Mouse (Mus musculus): ENCODE measurements around the gene Gm29427. TPM values are rescaled to one million over a fixed set of nuclear protein-coding genes. Genes with fewer than 3 reads are reported as not detected.
"Not testable (repeated sequence)": the region's sequence is repeated elsewhere in the genome, so short reads cannot be mapped to it uniquely, and the experiment has no call there.

Gene Gm29427
- total and polyA plus RNA-seq, 2 experiments from 2014 or later: 0.43 TPM; not detected in 1

GRCm38 (mm10) chr1:130661454-130661853 lies 54.1 kb downstream of the Gm29427 start, which contains the start of gene C4bp:
C4bp (minus strand) TSS chr1:130661632.
- no peaks in the 10 kb centered on the region for H3K9me3 ChIP-seq (ENCODE audit: low read length)
- DNase-seq (no peak), ATAC-seq (no peak)
- TF ChIP-seq CTCF (IDR thresholded peaks at IDR 0.05; ENCODE audit: low read depth): no peak
- no peak within 1 kb of the TSS for H3K27ac ChIP-seq (ENCODE audit: low read depth, low read length)
- no peaks in the 10 kb centered on the region for H3K4me1 ChIP-seq (ENCODE audit: insufficient read depth)
- H3K36me3 ChIP-seq (ENCODE audit: insufficient read depth): no peaks in the 10 kb centered on the region
- WGBS: 97% methylated on average over 3 of the region's 3 CpGs
- H3K9ac ChIP-seq: no peak within 1 kb of the TSS
- H3K27me3 ChIP-seq (ENCODE audit: insufficient read depth, low read length): no peaks in the 10 kb centered on the region
- H3K4me3 ChIP-seq (ENCODE audit: low read depth, low read length): no peak within 1 kb of the TSS
- H3K4me2 ChIP-seq (ENCODE audit: low read depth): no peak within 1 kb of the TSS

- not testable (repeated sequence) for H3K4me1 ChIP-seq (ENCODE audit: insufficient read depth); H3K9me3 ChIP-seq (ENCODE audit: low read length); ATAC-seq; H3K4me3 ChIP-seq (ENCODE audit: low read depth, low read length); H3K27ac ChIP-seq (ENCODE audit: low read depth, low read length); H3K4me2 ChIP-seq (ENCODE audit: low read depth); H3K27me3 ChIP-seq (ENCODE audit: insufficient read depth, low read length); DNase-seq; H3K9ac ChIP-seq; H3K36me3 ChIP-seq (ENCODE audit: insufficient read depth)
- WGBS: 57% methylated on average over 5 of the region's 5 CpGs
Observed at GRCm38 (mm10) chr1:130659641-130660040, 56.0 kb downstream of the Gm29427 start.

GRCm38 (mm10) chr1:130644103-130644502 lies 71.5 kb downstream of the Gm29427 start:
- DNase-seq (no peak), ATAC-seq (no peak)
- H3K36me3 ChIP-seq (ENCODE audit: insufficient read depth): no peaks in the 10 kb centered on the region
- H3K4me1 ChIP-seq (ENCODE audit: insufficient read depth): no peaks in the 10 kb centered on the region
- no peak overlapping the region for H3K4me3 ChIP-seq (ENCODE audit: low read depth, low read length)
- TF ChIP-seq CTCF (IDR thresholded peaks at IDR 0.05; ENCODE audit: low read depth): no peak
- WGBS: 38% methylated on average over 4 of the region's 4 CpGs
- no peak overlapping the region for H3K27ac ChIP-seq (ENCODE audit: low read depth, low read length)
- no peak overlapping the region for H3K9ac ChIP-seq
- H3K27me3 ChIP-seq (ENCODE audit: insufficient read depth, low read length): no peaks in the 10 kb centered on the region
- no peak overlapping the region for H3K4me2 ChIP-seq (ENCODE audit: low read depth)
- H3K9me3 ChIP-seq (ENCODE audit: low read length): no peaks in the 10 kb centered on the region

DNA sequence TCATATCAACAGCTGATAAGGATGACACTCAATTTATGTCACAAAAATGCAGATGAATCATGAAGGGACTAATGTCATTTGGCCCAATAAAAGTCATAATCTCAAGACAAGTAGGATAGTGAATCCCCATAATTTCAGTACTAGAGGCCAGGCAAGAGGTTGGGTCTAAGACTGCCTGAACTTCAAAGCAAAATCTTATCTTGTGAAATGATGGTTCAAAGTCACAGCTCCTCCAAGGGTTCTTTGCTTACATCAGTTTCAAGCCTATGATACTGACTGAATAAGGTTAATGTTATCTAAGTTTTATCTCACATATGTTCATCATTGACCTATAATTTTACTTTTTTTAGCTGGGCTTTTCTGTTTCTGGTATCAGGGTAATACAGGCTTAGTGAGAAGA lies 74.6 kb downstream of the Gm29427 start:
- Histone ChIP-seq H3K4me2 (ENCODE audit: low read depth) (no peak overlapping the region), H3K36me3 (ENCODE audit: insufficient read depth) (no peaks in the 10 kb centered on the region)

DNA sequence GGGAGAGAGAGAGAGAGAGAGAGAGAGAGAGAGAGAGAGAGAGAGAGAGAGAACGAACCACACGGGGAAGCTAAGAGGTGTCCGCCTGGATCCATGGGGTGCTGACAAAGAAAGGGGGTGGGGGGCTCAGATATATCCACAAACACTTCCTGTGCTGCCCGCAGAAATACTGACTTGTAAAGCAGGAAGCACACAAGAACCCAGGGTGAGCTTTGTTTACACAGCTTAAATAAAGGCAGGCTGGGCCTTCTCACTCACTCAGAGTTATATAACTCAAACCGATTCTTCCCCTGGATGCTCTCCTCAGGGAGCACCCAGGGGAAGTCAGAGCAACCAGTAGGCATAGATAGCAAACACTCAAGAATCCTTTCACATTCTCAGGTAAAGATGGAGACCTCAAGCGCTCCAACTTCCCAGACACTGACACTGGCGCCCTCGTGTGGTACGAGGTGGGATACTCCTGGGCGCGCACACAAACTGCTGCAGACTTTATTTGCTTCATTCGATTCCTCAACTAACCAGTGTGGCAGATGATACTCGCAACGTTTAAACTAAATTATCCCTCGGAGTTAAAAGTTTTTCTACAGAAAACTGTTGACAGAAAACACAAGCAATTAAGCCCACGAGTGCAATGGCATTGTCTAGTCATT lies 81.7 kb downstream of the Gm29427 start:
- no peaks in the 10 kb centered on the region for H3K36me3 ChIP-seq (ENCODE audit: insufficient read depth)
- H3K27me3 ChIP-seq (ENCODE audit: insufficient read depth, low read length): no peaks in the 10 kb centered on the region
- WGBS: 32% methylated on average over 16 of the region's 16 CpGs
- peak; percentile 59; the same call in 1 of the 2 replicates for ATAC-seq
- no peaks in the 10 kb centered on the region for H3K4me1 ChIP-seq (ENCODE audit: insufficient read depth)
- H3K4me2 ChIP-seq (ENCODE audit: low read depth): no peak overlapping the region
- H3K27ac ChIP-seq (ENCODE audit: low read depth, low read length): no peak overlapping the region
- no peak overlapping the region for H3K4me3 ChIP-seq (ENCODE audit: low read depth, low read length)
- no peaks in the 10 kb centered on the region for H3K9me3 ChIP-seq (ENCODE audit: low read length)
- peak; percentile 72 for DNase-seq
- peak; percentile 87 for TF ChIP-seq CTCF (IDR thresholded peaks at IDR 0.05; ENCODE audit: low read depth)
- H3K9ac ChIP-seq: no peak overlapping the region

More for the DNA sequence above, 74.6 kb downstream of the Gm29427 start:
- Histone ChIP-seq H3K27ac (ENCODE audit: low read depth, low read length) (no peak overlapping the region), H3K4me1 (ENCODE audit: insufficient read depth) (no peaks in the 10 kb centered on the region), H3K27me3 (ENCODE audit: insufficient read depth, low read length) (no peaks in the 10 kb centered on the region), H3K9ac (no peak overlapping the region), H3K9me3 (ENCODE audit: low read length) (no peaks in the 10 kb centered on the region), H3K4me3 (ENCODE audit: low read depth, low read length) (no peak overlapping the region)
- no peak for ATAC-seq
- TF ChIP-seq CTCF (IDR thresholded peaks at IDR 0.05; ENCODE audit: low read depth): no peak
- no peak for DNase-seq

DNA sequence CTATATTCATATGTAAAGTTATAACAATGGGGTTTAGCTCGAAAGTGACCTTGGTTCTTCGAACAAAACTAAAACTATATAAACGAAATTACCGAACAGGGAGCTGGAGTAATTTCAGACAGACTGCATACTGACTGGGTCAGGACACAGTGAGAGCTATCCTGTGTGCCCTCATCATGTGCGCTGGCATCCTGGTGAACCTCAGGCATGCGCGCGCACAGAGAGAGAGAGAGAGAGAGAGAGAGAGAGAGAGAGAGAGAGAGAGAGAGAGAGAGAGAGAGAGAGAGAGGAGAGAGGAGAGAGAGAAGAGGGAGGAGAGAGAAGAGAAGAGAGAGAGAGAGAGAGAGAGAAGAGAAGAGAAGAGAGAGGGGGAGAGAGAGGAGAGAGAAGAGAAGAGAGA lies 82.3 kb downstream of the Gm29427 start:
- H3K4me3 ChIP-seq (ENCODE audit: low read depth, low read length): no peak overlapping the region
- DNase-seq: no peak
- H3K27ac ChIP-seq (ENCODE audit: low read depth, low read length): no peak overlapping the region
- no peak overlapping the region for H3K9ac ChIP-seq
- WGBS: 91% methylated on average over 8 of the region's 8 CpGs
- TF ChIP-seq CTCF (IDR thresholded peaks at IDR 0.05; ENCODE audit: low read depth): no peak
- no peak for ATAC-seq
- H3K4me2 ChIP-seq (ENCODE audit: low read depth): no peak overlapping the region
- H3K9me3 ChIP-seq (ENCODE audit: low read length): no peaks in the 10 kb centered on the region
- no peaks in the 10 kb centered on the region for H3K27me3 ChIP-seq (ENCODE audit: insufficient read depth, low read length)
- H3K4me1 ChIP-seq (ENCODE audit: insufficient read depth): no peaks in the 10 kb centered on the region
- H3K36me3 ChIP-seq (ENCODE audit: insufficient read depth): no peaks in the 10 kb centered on the region

DNA sequence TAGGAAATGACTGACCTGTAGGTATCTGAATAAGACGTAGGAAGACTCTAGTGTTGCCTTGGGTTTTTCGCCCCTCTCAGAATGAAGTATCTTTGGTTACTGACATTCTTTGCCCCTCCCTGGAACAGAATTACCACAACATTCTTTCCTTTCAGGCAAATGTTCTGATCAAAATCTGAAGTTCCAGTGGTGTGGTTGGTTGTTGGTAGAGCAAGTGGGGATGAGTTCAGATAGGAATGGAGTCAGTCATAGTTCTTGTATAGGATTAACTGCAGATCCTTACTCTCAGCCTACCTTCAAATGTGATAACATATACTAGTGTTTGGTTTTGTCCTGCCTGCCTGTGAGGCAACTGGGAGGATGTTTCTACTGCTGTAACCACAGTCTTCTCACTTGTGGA lies 86.1 kb downstream of the Gm29427 start, which contains the start of gene Zp3r:
Gene Zp3r (minus strand): TSS at position 101 of the 400 bp plus-strand sequence.
- 98% methylated on average over 2 of the region's 2 CpGs for WGBS
- TF ChIP-seq CTCF (IDR thresholded peaks at IDR 0.05; ENCODE audit: low read depth): no peak
- Histone ChIP-seq H3K4me1 (ENCODE audit: insufficient read depth) (no peaks in the 10 kb centered on the region), H3K27ac (ENCODE audit: low read depth, low read length) (no peak within 1 kb of the TSS), H3K9me3 (ENCODE audit: low read length) (no peaks in the 10 kb centered on the region), H3K9ac (no peak within 1 kb of the TSS), H3K27me3 (ENCODE audit: insufficient read depth, low read length) (no peaks in the 10 kb centered on the region), H3K36me3 (ENCODE audit: insufficient read depth) (no peaks in the 10 kb centered on the region), H3K4me2 (ENCODE audit: low read depth) (no peak within 1 kb of the TSS), H3K4me3 (ENCODE audit: low read depth, low read length) (no peak within 1 kb of the TSS)
- no peak for ATAC-seq
- DNase-seq: no peak

Other genes with a start within 250 kb of the Gm29427 start
- gene Zp3r, start 86.2 kb downstream of the Gm29427 start, total RNA-seq (2014; rRNA removed): not detected in 2 replicates
- not detected in 2 replicates for gene Zp3r, start 86.2 kb downstream of the Gm29427 start, polyA plus RNA-seq (2015; fragmentation: Nextera tagmentation; extraction: Ambion mirVana)
- not detected in 2 replicates for gene C4bp, start 54.2 kb downstream of the Gm29427 start, total RNA-seq (2014; rRNA removed)
- not detected in 2 replicates for gene C4bp, start 54.2 kb downstream of the Gm29427 start, polyA plus RNA-seq (2015; fragmentation: Nextera tagmentation; extraction: Ambion mirVana)
- 11.6 and 16.4 TPM in 2 replicates for gene Yod1, start 1.5 kb upstream of the Gm29427 start, total RNA-seq (2014; rRNA removed)
- 16.0 and 18.9 TPM in 2 replicates for gene Yod1, start 1.5 kb upstream of the Gm29427 start, polyA plus RNA-seq (2015; fragmentation: Nextera tagmentation; extraction: Ambion mirVana)
- 39.5 and 42.0 TPM in 2 replicates for gene Pfkfb2, start 13.5 kb upstream of the Gm29427 start, total RNA-seq (2014; rRNA removed)
- 14.6 and 20.2 TPM in 2 replicates for gene Pfkfb2, start 13.5 kb upstream of the Gm29427 start, polyA plus RNA-seq (2015; fragmentation: Nextera tagmentation; extraction: Ambion mirVana)
- gene AA986860, start 16.2 kb upstream of the Gm29427 start, total RNA-seq (2014; rRNA removed): 0.33 and 0.69 TPM in 2 replicates
- 0.29 and 0.48 TPM in 2 replicates for gene AA986860, start 16.2 kb upstream of the Gm29427 start, polyA plus RNA-seq (2015; fragmentation: Nextera tagmentation; extraction: Ambion mirVana)
- gene Fcamr, start 85.1 kb upstream of the Gm29427 start, total RNA-seq (2014; rRNA removed): 0.19 TPM in 1 of 2 replicates, not detected in the other
- not detected in 2 replicates for gene Fcamr, start 85.1 kb upstream of the Gm29427 start, polyA plus RNA-seq (2015; fragmentation: Nextera tagmentation; extraction: Ambion mirVana)
- gene Pigr, start 110.9 kb upstream of the Gm29427 start, total RNA-seq (2014; rRNA removed): 0.08 TPM in 1 of 2 replicates, not detected in the other
- gene Pigr, start 110.9 kb upstream of the Gm29427 start, polyA plus RNA-seq (2015; fragmentation: Nextera tagmentation; extraction: Ambion mirVana): not detected in 2 replicates
- not detected in 2 replicates for gene Fcmr, start 149.9 kb upstream of the Gm29427 start, total RNA-seq (2014; rRNA removed)
- gene Fcmr, start 149.9 kb upstream of the Gm29427 start, polyA plus RNA-seq (2015; fragmentation: Nextera tagmentation; extraction: Ambion mirVana): 1.1 and 1.8 TPM in 2 replicates
- not detected in 2 replicates for gene Il24, start 171.7 kb upstream of the Gm29427 start, total RNA-seq (2014; rRNA removed)
- gene Il24, start 171.7 kb upstream of the Gm29427 start, polyA plus RNA-seq (2015; fragmentation: Nextera tagmentation; extraction: Ambion mirVana): 0.14 TPM in 1 of 2 replicates, not detected in the other
- gene Il20, start 195.7 kb upstream of the Gm29427 start, total RNA-seq (2014; rRNA removed): not detected in 2 replicates
- not detected in 2 replicates for gene Il20, start 195.7 kb upstream of the Gm29427 start, polyA plus RNA-seq (2015; fragmentation: Nextera tagmentation; extraction: Ambion mirVana)
- not detected in 2 replicates for gene Il19, start 224.3 kb upstream of the Gm29427 start, total RNA-seq (2014; rRNA removed)
- gene Il19, start 224.3 kb upstream of the Gm29427 start, polyA plus RNA-seq (2015; fragmentation: Nextera tagmentation; extraction: Ambion mirVana): not detected in 2 replicates